Mouse (Mus musculus) cortical plate, adult 2 months (tissue): ENCODE results near the gene Higd1c.

Experiments used
- CTCF ChIP-seq: fragments of 200-500 bp; IDR thresholded peaks from 2 replicates; pipeline ENCODE4 v1.5.1; 2011; ENCODE audit warnings: mild to moderate bottlenecking, control low read depth, low read length; ENCODE audit not compliant: insufficient read depth; ENCODE audit errors: extremely low read depth
- POLR2A ChIP-seq: fragments of 200-500 bp; IDR thresholded peaks from 2 replicates; pipeline ENCODE4 v1.6.1; 2011; ENCODE audit warnings: mild to moderate bottlenecking, low read length, control low read depth; ENCODE audit not compliant: insufficient read depth; ENCODE audit errors: extremely low read depth

DNA sequence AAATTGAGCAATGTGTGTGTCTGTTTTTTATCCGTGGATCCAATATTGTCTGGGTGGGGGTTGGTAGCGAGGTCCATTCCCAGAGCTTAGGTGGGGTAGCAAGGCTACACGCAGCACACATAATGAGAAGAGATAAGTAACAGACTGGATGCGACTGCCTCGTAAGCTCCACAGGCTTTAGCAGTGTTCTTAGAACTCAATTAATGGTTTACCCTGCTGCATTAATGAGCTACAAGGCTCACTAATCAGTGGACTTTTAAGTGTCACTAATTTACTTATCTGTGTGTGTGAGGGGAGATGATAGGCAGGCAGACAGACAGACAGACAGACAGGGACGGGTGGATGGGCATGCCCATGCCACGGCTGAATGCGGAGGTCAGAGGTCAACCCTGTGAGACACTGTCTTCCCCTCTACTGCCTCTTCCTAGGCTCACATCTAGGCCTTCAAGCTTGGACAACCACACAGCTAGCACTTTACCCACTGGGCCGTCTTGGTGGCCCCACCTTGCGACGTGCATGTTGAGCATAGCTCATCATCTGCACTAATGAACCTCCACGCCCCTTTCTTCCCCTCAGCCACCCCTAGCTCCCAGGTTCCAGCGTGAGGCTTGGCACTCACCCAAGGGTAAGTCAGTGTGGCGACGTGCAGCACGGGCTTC is 36.4 kb downstream of the Higd1c start:
- TF ChIP-seq POLR2A (no peak), CTCF (no peak)
